Mouse (Mus musculus): ENCODE measurements at regions not wholly inside any gene's neighbourhood (a gene's known extent, or its start where the extent isn't known, plus 50 kb on each side); places are given as distances from the start of the nearest gene placed in this dataset.

- Histone ChIP-seq H3K9ac (no peak overlapping the region), H3K36me3 (no peaks in the 10 kb centered on the region), H3K9me3 (replicated peaks) (no peaks in the 10 kb centered on the region), H3K4me1 (no peaks in the 10 kb centered on the region), H3K27me3 (no peaks in the 10 kb centered on the region), H3K27ac (replicated peaks) (no peak overlapping the region), H3K4me2 (replicated peaks) (no peak overlapping the region), H3K4me3 (replicated peaks) (no peak overlapping the region)
- WGBS = 89% methylated on average over 1 of the region's 1 CpGs
- ATAC-seq (ENCODE audit: insufficient number of reproducible peaks, low FRiP score, low TSS enrichment, low read depth) = no peak
Measured at GRCm38 (mm10) chr11:27833736-27834135, 505.9 kb downstream of the Gm6685 start.

DNA sequence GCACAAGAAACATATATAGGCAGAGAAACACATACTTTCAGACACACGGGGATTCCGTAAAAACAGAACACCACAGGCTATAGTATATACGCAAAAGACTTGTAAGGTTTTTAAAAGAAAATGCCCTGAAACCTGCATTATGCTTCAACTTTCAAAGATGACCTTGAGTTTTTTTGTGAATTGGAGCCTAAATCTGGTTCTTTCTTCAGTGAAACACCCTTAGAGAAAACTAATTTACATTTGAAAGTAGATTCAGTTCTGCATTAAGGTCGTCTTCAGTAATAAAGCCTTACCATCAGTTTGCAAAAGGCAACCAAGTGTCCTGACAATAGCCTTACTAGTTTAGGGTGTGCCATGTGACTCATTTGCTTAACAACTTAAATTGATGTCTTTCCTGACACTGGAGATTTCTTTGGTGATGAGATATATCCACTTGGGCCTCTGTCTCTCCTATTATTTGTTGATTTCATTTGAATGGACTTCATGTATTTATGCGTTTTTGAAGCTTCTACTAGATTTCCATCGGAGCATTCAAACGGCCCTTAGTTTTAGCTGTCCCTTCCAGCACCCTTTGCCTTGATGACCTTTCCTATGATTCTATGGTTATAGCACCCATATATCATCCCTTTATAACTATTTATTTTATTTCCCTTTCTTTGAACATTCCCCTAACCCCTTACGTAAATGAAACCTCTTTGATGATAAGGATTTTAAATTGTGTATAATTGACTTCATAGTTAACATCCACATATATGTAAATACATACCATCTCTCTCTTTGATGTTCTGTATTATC is 539.6 kb downstream of the Gm6685 start:
- Histone ChIP-seq H3K9me3 (replicated peaks) (no peaks in the 10 kb centered on the region), H3K27me3 (no peaks in the 10 kb centered on the region), H3K4me2 (replicated peaks) (no peak overlapping the region), H3K4me3 (replicated peaks) (no peak overlapping the region), H3K9ac (no peak overlapping the region), H3K36me3 (no peaks in the 10 kb centered on the region), H3K4me1 (no peaks in the 10 kb centered on the region), H3K27ac (replicated peaks) (no peak overlapping the region)
- WGBS = 79% methylated on average over 8 of the region's 8 CpGs
- no peak for ATAC-seq (ENCODE audit: insufficient number of reproducible peaks, low FRiP score, low TSS enrichment, low read depth)

GRCm38 (mm10) chr11:27753913-27754218 is 585.8 kb downstream of the Gm6685 start:
- no peak overlapping the region for H3K9ac ChIP-seq
- H3K4me2 ChIP-seq (replicated peaks) = no peak overlapping the region
- H3K9me3 ChIP-seq (replicated peaks) = no peaks in the 10 kb centered on the region
- H3K27ac ChIP-seq (replicated peaks) = no peak overlapping the region
- no peaks in the 10 kb centered on the region for H3K27me3 ChIP-seq
- no peaks in the 10 kb centered on the region for H3K4me1 ChIP-seq
- H3K36me3 ChIP-seq = no peaks in the 10 kb centered on the region
- WGBS = 81% methylated on average over 9 of the region's 9 CpGs
- no peak for ATAC-seq (ENCODE audit: insufficient number of reproducible peaks, low FRiP score, low TSS enrichment, low read depth)
- no peak overlapping the region for H3K4me3 ChIP-seq (replicated peaks)

- no peaks in the 10 kb centered on the region for H3K9me3 ChIP-seq (replicated peaks)
- H3K4me1 ChIP-seq = no peaks in the 10 kb centered on the region
- H3K36me3 ChIP-seq = no peaks in the 10 kb centered on the region
- H3K4me2 ChIP-seq (replicated peaks) = no peak overlapping the region
- no peaks in the 10 kb centered on the region for H3K27me3 ChIP-seq
- H3K27ac ChIP-seq (replicated peaks) = no peak overlapping the region
- H3K4me3 ChIP-seq (replicated peaks) = no peak overlapping the region
- 38% methylated on average over 11 of the region's 11 CpGs for WGBS
- ATAC-seq (ENCODE audit: insufficient number of reproducible peaks, low FRiP score, low TSS enrichment, low read depth) = 0 out of 2 replicates have a peak, but pooled peaks have one; percentile 24
- H3K9ac ChIP-seq = no peak overlapping the region
Measured at GRCm38 (mm10) chr11:27753212-27753912, 586.3 kb downstream of the Gm6685 start.

DNA sequence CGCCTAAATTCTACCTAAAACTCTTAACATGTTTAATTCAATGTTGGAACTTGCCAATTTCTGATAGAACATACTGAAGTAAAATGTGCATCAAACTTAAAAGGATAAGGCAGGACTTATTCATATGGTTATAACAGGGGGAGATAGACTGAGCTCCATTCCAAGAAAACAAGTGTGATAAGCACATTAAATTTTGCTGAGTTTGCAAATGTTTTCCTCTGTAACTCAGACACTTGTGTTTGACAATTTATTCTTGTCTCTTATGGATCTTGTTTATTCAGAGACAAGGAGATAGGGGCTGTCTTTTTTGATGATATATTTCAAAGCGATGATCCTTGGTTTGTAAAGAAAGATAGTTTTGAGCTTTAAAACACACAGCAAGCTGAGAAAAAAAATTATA is 613.6 kb downstream of the Gm6685 start:
- 84% methylated on average over 2 of the region's 2 CpGs for WGBS
- ATAC-seq (ENCODE audit: insufficient number of reproducible peaks, low FRiP score, low TSS enrichment, low read depth) = no peak
- no peaks in the 10 kb centered on the region for H3K4me1 ChIP-seq
- H3K9ac ChIP-seq = no peak overlapping the region
- H3K4me3 ChIP-seq (replicated peaks) = no peak overlapping the region
- H3K36me3 ChIP-seq = no peaks in the 10 kb centered on the region
- H3K27ac ChIP-seq (replicated peaks) = no peak overlapping the region
- no peak overlapping the region for H3K4me2 ChIP-seq (replicated peaks)
- no peaks in the 10 kb centered on the region for H3K9me3 ChIP-seq (replicated peaks)
- H3K27me3 ChIP-seq = no peaks in the 10 kb centered on the region

DNA sequence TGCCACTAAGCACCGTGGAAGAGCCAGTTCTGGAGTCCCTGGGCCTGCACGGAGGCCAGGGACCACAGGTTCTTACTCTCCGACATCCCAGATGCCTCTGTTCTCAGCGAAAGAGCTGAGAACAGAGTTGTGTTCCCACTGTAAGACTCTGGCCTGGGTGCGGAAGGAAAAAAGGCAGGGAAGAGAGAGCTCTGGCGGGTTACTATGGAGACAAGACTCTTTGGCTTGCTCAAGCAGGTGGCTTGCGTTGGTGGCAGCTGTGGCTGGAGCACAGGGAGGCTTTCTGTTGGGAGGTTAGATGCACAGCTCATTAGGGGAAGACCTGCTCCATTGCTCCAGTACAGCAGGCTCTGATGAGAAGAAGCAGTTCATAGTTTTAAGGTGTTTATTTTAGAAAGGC is 618.3 kb downstream of the Gm6685 start:
- H3K27ac ChIP-seq (replicated peaks) = no peak overlapping the region
- no peak overlapping the region for H3K9ac ChIP-seq
- H3K4me1 ChIP-seq = no peaks in the 10 kb centered on the region
- WGBS = 64% methylated on average over 7 of the region's 7 CpGs
- no peaks in the 10 kb centered on the region for H3K9me3 ChIP-seq (replicated peaks)
- H3K4me2 ChIP-seq (replicated peaks) = no peak overlapping the region
- H3K4me3 ChIP-seq (replicated peaks) = no peak overlapping the region
- ATAC-seq (ENCODE audit: insufficient number of reproducible peaks, low FRiP score, low TSS enrichment, low read depth) = no peak
- H3K27me3 ChIP-seq = no peaks in the 10 kb centered on the region
- no peaks in the 10 kb centered on the region for H3K36me3 ChIP-seq

DNA sequence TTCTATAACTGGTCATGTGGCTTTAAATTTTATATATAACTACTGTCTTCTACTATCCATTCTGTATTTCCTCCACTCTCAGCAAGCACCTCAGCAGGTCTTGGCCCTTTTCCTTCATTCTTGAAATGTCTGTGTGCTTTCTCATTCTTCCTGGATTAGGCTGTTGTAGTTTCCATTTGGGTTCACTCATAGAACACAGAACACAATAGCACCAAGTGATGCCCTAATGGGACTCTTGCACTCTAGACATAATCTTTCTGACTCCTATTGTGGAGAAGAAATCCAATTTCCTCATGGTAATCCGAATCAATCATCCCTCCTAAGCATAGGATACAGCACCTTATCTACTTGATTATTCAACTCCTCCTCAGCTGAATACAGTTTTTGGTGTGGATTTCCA is 667.2 kb downstream of the Gm6685 start:
- Histone ChIP-seq H3K9ac (no peak overlapping the region), H3K4me1 (no peaks in the 10 kb centered on the region), H3K27me3 (no peaks in the 10 kb centered on the region), H3K9me3 (replicated peaks) (no peaks in the 10 kb centered on the region), H3K4me3 (replicated peaks) (no peak overlapping the region), H3K4me2 (replicated peaks) (no peak overlapping the region), H3K36me3 (no peaks in the 10 kb centered on the region), H3K27ac (replicated peaks) (no peak overlapping the region)
- no peak for ATAC-seq (ENCODE audit: insufficient number of reproducible peaks, low FRiP score, low TSS enrichment, low read depth)
- WGBS = 61% methylated on average over 1 of the region's 1 CpGs

All from embryonic facial prominence, embryonic 15.5 days (tissue).